Mouse (Mus musculus): ENCODE results near the gene Olfr698.
"Not testable (repeated sequence)": the region's sequence is repeated elsewhere in the genome, so short reads cannot be mapped to it uniquely, and the experiment has no call there.

GRCm38 (mm10) chr7:106707705-106708104 is 47.5 kb downstream of the Olfr698 start:
- TF ChIP-seq POLR2A (IDR thresholded peaks at IDR 0.05; ENCODE audit: low read depth, low read length); CTCF (IDR thresholded peaks at IDR 0.05; ENCODE audit: extremely low read depth, insufficient read length, insufficient replicate concordance, low read depth, low read length): not testable (repeated sequence)

Measured in small intestine, adult 2 months (tissue).